Mouse (Mus musculus) limb, embryonic 14.5 days (tissue): ENCODE measurements around the gene Oit3. TPM values are rescaled to one million over a fixed set of nuclear protein-coding genes. Genes with fewer than 3 reads are reported as not detected.

Source experiments
- ATAC-seq: fragments of 200-750 bp; cut with Nextera tagmentation; 2 replicates; pipeline ENCODE4 v1.8.0; 2017; ENCODE audit warnings: low read depth, moderate number of reproducible peaks, moderate TSS enrichment; ENCODE audit not compliant: low FRiP score
- DNase-seq: peaks from one replicate; pipeline ENCODE4 v3.0.0-alpha.2; 2015; ENCODE audit warnings: low spot score
- H3K27ac ChIP-seq: fragments of 300-500 bp; sonication (generic); replicated peaks from 2 replicates; pipeline ENCODE4 v1.5.1; 2014; ENCODE audit warnings: low read depth, mild to moderate bottlenecking, low read length, moderate library complexity, mixed read lengths
- H3K27me3 ChIP-seq: fragments of 300-500 bp; sonication (generic); 2 replicates; pipeline ENCODE4 v1.6.1; 2014; ENCODE audit warnings: low read length, mixed read lengths; ENCODE audit not compliant: control insufficient read depth, insufficient read depth
- H3K36me3 ChIP-seq: fragments of 300-500 bp; sonication (generic); 2 replicates; pipeline ENCODE4 v1.6.1; 2014; ENCODE audit warnings: mild to moderate bottlenecking, low read length, moderate library complexity, mixed read lengths; ENCODE audit not compliant: control insufficient read depth, insufficient read depth
- H3K4me1 ChIP-seq: fragments of 300-500 bp; sonication (generic); 2 replicates; pipeline ENCODE4 v1.6.1; 2014; ENCODE audit warnings: antibody characterized with exemption, low read length, mixed read lengths; ENCODE audit not compliant: control insufficient read depth, insufficient read depth
- H3K4me2 ChIP-seq: fragments of 300-500 bp; sonication (generic); replicated peaks from 2 replicates; pipeline ENCODE4 v1.6.1; 2014; ENCODE audit warnings: low read depth, mild to moderate bottlenecking, low read length, moderate library complexity; ENCODE audit not compliant: severe bottlenecking
- H3K4me3 ChIP-seq: fragments of 300-500 bp; sonication (generic); replicated peaks from 2 replicates; pipeline ENCODE4 v1.5.1; 2014; ENCODE audit warnings: low read length
- H3K9ac ChIP-seq: fragments of 300-500 bp; sonication (generic); 2 replicates; pipeline ENCODE4 v1.6.1; 2014; ENCODE audit warnings: mild to moderate bottlenecking, low read depth, low read length, moderate library complexity; ENCODE audit not compliant: severe bottlenecking
- H3K9me3 ChIP-seq: fragments of 300-500 bp; sonication (generic); 2 replicates; pipeline ENCODE4 v1.6.1; 2016; ENCODE audit warnings: low read length; ENCODE audit not compliant: control insufficient read depth
- POLR2A ChIP-seq: fragments of 200-500 bp; IDR thresholded peaks from 2 replicates; pipeline ENCODE4 v1.8.0; 2012; ENCODE audit warnings: inconsistent platforms, mild to moderate bottlenecking, moderate library complexity, borderline replicate concordance; ENCODE audit not compliant: insufficient read depth, insufficient read length; ENCODE audit errors: extremely low read depth
- WGBS: fragments of 180-500 bp; shearing (Covaris S2); extraction: QIAGEN DNeasy Blood & Tissue Kit; methylation state at CpG from one replicate; pipeline ENCODE4 v1.1.7; 2014; 5-methylcytosine and 5-hydroxymethylcytosine counted together
- polyA plus RNA-seq, 2 experiments: library from polyadenylated mRNA; depleted of rRNA in 1 of 2; stranded (reverse) in 1 of 2; unstranded in 1 of 2; fragments of >200 nt; fragmentation: Nextera tagmentation in 1 of 2; extraction: Ambion mirVana in 1 of 2; gene quantifications; 2 replicates each; pipeline versions ENCODE4 v1.2.1 to v1.2.3; 2012 to 2014

The Oit3 gene
- polyA plus RNA-seq, 2 experiments = 0.67 to 1.2 TPM

- ATAC-seq = no peak; the same call in 1 of the 2 replicates
- DNase-seq = no peak
- WGBS = 73% methylated on average over 2 of the region's 2 CpGs
Observed at GRCm38 (mm10) chr10:59380411-59380821, 61.2 kb downstream of the Oit3 start.

DNA sequence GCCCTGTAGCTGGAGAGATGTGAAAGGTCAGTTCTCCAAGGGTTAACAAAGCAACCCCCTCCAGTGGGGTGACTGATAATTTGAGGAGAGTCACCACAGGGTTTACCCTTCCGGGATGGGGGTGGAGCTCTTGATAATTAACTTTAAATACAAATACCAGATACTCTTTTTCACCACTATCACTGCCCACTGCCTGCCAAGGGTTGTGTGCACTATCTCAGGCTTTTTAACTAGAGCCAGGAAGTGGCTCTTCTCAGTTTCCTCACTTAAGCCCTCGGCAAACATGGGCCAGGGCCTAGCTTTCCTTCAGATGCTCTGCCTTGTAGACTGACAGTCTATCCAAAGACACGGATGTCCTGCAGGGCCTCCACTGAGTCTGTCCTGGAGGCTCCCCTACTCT lies 61.7 kb downstream of the Oit3 start:
- H3K9ac ChIP-seq = no peak overlapping the region
- H3K4me2 ChIP-seq = no peak overlapping the region
- WGBS = 42% methylated on average over 3 of the region's 3 CpGs
- no peak overlapping the region for H3K4me3 ChIP-seq
- ATAC-seq (no peak), DNase-seq (no peak)
- no peaks in the 10 kb centered on the region for H3K27me3 ChIP-seq
- H3K4me1 ChIP-seq = no peaks in the 10 kb centered on the region
- no peak overlapping the region for H3K27ac ChIP-seq
- TF ChIP-seq POLR2A = no peak
- H3K36me3 ChIP-seq = no peaks in the 10 kb centered on the region
- no peaks in the 10 kb centered on the region for H3K9me3 ChIP-seq

More at GRCm38 (mm10) chr10:59380411-59380821, 61.2 kb downstream of the Oit3 start:
- Histone ChIP-seq H3K36me3 (no peaks in the 10 kb centered on the region), H3K27ac (no peak overlapping the region), H3K4me1 (no peaks in the 10 kb centered on the region), H3K9me3 (no peaks in the 10 kb centered on the region), H3K9ac (no peak overlapping the region), H3K27me3 (no peaks in the 10 kb centered on the region), H3K4me2 (no peak overlapping the region), H3K4me3 (no peak overlapping the region)
- no peak for TF ChIP-seq POLR2A

DNA sequence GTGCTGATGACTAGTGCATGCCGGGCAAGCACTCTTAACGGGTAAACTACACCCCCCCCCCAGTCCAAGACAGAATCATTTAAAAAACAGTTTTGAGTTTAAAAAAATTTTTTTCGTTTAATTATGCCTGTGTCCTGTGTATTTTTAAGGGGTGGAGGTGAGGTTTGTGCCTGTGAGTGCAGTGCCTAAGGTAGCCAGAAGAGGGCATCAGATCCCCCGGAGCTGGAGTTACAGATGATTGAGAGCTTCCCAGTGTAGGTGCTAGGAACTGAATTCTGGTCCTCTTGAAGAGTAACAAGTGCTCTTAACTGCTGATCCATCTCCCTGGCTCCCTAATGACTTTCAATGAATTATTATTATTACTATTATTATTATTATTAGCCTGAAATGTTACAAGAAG lies 62.9 kb downstream of the Oit3 start:
- WGBS = 88% methylated on average over 4 of the region's 4 CpGs
- no peak for TF ChIP-seq POLR2A
- Histone ChIP-seq H3K4me1 (no peaks in the 10 kb centered on the region), H3K9ac (no peak overlapping the region), H3K4me2 (no peak overlapping the region), H3K9me3 (no peaks in the 10 kb centered on the region), H3K36me3 (peaks cover 11% of the 10 kb centered on the region; the same call in 1 of the 2 replicates), H3K27me3 (no peaks in the 10 kb centered on the region), H3K4me3 (no peak overlapping the region), H3K27ac (no peak overlapping the region)
- no peak for DNase-seq
- no peak for ATAC-seq

DNA sequence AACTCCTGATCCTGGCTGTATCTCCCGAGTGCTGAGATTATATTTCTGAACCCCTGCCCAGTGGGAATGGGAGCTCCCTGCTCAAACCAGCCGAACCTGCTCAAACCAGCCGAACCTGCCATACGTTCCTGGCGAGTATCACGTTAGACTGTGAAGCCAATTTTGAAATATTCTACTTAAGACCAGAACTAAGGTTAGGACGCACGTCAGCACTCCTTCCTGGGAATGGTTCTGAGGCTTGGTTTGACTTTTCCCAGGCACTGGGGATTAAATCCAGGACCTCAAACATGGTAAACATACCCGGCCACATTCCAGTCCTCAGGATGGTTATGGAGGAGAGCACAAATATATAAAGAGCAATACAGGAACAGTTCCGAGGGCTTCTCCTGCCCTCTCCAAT lies 63.7 kb downstream of the Oit3 start:
- H3K27ac ChIP-seq = no peak overlapping the region

More for the DNA sequence above, 63.7 kb downstream of the Oit3 start:
- ATAC-seq = no peak
- Histone ChIP-seq H3K9me3 (no peaks in the 10 kb centered on the region), H3K36me3 (peaks cover 19% of the 10 kb centered on the region), H3K4me1 (no peaks in the 10 kb centered on the region), H3K4me3 (no peak overlapping the region), H3K9ac (no peak overlapping the region), H3K4me2 (no peak overlapping the region), H3K27me3 (no peaks in the 10 kb centered on the region)
- TF ChIP-seq POLR2A = no peak
- 78% methylated on average over 10 of the region's 10 CpGs for WGBS
- no peak for DNase-seq

Other genes starting within 250 kb of the Oit3 start
- 37.7 and 40.1 TPM in 2 replicates for gene Sept10, start 219.9 kb downstream of the Oit3 start, polyA plus RNA-seq (2012; rRNA removed)
- 48.8 and 49.6 TPM in 2 replicates for gene Sept10, start 219.9 kb downstream of the Oit3 start, polyA plus RNA-seq (2014; fragmentation: Nextera tagmentation; extraction: Ambion mirVana)
- gene Sowahc, start 219.8 kb downstream of the Oit3 start, polyA plus RNA-seq (2012; rRNA removed) = 6.1 and 7.3 TPM in 2 replicates
- 12.4 and 14.5 TPM in 2 replicates for gene Sowahc, start 219.8 kb downstream of the Oit3 start, polyA plus RNA-seq (2014; fragmentation: Nextera tagmentation; extraction: Ambion mirVana)
- gene P4ha1, start 118.5 kb downstream of the Oit3 start, polyA plus RNA-seq (2012; rRNA removed) = 89.7 and 95.1 TPM in 2 replicates
- gene P4ha1, start 118.5 kb downstream of the Oit3 start, polyA plus RNA-seq (2014; fragmentation: Nextera tagmentation; extraction: Ambion mirVana) = 108 and 110 TPM in 2 replicates
- gene Gm10273, start 46.1 kb downstream of the Oit3 start, polyA plus RNA-seq (2012; rRNA removed) = 5.9 and 8.2 TPM in 2 replicates
- gene Gm10273, start 46.1 kb downstream of the Oit3 start, polyA plus RNA-seq (2014; fragmentation: Nextera tagmentation; extraction: Ambion mirVana) = 4.4 and 6.5 TPM in 2 replicates
- not detected in 2 replicates for gene Pla2g12b, start 38.1 kb downstream of the Oit3 start, polyA plus RNA-seq (2012; rRNA removed)
- gene Pla2g12b, start 38.1 kb downstream of the Oit3 start, polyA plus RNA-seq (2014; fragmentation: Nextera tagmentation; extraction: Ambion mirVana) = not detected in 2 replicates
- not detected in 2 replicates for gene Gm10322, start 174.3 kb upstream of the Oit3 start, polyA plus RNA-seq (2012; rRNA removed)
- gene Gm10322, start 174.3 kb upstream of the Oit3 start, polyA plus RNA-seq (2014; fragmentation: Nextera tagmentation; extraction: Ambion mirVana) = not detected in 2 replicates
- gene Mcu, start 174.9 kb upstream of the Oit3 start, polyA plus RNA-seq (2012; rRNA removed) = 34.5 and 37.1 TPM in 2 replicates
- gene Mcu, start 174.9 kb upstream of the Oit3 start, polyA plus RNA-seq (2014; fragmentation: Nextera tagmentation; extraction: Ambion mirVana) = 54.2 and 56.7 TPM in 2 replicates